Mouse (Mus musculus) inflammation-experienced regulatory T-cells, adult 16 weeks (primary cell): ENCODE results near the gene Eif4h. TPM values are rescaled to one million over a fixed set of nuclear protein-coding genes. Genes with fewer than 3 reads are reported as not detected.

ENCODE experiments used
- polyA plus RNA-seq: library from polyadenylated mRNA; unstranded; fragments of 100-300 nt; shearing (Covaris generic); gene quantifications from one replicate; pipeline ENCODE4 v1.2.1, GENCODE M21; 2017

Eif4h gene
- 313 TPM for polyA plus RNA-seq

DNA sequence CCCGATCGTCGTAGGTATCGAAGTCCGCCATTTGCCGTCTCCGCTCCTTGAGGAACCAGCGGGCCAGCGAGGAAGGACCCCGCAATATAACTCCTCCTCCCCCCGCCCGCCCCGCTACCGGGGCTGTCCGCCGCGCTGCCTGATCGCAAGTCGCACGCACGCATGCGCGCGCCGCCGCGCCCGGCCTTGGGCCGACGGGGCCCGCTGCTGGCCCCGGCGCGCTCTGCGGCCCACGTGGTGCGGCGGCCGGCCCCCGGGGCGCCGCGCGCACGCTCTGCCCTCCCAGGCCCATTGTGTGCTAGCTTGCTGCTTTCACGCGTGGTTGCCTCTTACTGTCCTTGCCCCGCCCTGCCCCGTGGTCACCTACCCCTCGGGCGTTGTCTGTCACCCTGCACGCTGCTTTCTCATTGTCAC, at the start of gene Eif4h:
Gene Eif4h, minus strand, starts transcription at position 222 of the 414 bp plus-strand sequence.

DNA sequence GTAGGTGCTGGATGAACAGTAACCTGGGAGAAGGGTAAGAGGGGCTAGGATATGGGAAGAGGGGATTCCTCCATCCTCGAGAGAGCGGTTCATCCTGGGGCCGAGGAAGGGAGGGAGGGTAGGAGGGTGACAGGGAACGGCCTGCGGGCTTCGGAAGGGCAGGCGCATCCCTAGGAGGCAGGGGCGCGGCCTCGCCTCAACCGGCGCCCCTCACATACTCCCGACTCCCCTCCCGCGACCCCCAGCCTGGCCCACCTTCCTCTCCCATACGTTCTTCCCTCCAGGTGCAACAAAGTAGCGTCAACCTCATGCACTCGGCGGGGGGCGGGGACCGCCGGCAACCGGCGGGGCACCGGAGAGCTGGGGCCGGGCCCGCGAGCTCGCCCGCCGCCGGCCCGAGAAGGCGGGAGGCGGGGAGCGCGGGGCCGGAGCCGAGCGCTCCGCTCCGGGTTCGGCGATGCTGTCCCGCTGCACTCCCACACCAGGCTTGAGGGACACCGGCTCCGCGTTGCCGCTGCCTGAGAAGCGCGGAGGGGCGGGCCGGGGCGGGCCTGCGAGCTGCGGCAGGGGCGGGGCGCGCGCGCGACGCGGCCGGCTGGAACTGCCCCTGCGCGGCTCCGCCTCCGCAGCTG, 48.9 kb upstream of the Eif4h start, which contains the start of gene Limk1:
Gene Limk1, minus strand, starts transcription at position 513 of the 632 bp plus-strand sequence.

DNA sequence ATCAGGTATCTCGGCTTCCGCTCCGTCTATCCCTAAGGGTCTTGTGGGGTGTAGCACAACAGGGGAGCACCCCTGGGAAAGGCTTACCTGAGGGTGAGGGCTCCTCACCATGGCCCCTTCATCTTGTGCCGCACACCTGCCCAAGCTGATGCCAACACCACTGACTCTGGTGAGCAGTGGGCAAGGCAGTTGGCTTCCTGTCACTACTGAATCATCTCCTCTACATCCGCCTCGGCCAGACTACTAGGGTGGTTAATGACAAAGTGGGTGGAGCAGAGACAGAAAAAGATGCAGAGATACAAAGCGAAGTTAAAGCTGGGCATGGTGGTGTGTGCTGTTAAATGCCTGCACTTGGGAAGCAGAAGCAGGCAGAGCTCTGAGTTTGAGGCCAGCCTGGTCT, 24.5 kb downstream of the Eif4h start, which contains the start of gene Lat2:
Gene Lat2, minus strand, starts transcription at position 224 of the 400 bp plus-strand sequence.

DNA sequence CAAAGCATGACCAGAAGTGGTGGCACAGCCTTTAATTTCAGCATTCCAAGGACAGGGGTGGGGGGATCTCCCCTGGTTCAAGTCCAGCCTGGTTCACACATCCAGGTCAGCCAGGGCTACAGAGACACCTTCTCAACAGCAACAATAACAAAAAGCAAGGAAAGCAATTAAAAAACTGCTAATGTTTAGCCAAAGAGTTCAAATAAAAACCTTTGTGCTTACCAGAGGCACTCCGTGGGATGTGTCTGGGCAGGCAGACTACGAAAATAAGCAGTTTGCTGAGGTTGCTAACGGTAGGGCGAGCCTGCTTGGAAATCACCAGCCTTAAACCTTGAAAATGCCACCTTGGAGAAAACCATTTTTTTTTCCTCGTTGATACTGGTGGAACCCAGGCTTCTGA, 58.1 kb downstream of the Eif4h start, which contains the start of gene Rfc2:
Gene Rfc2, plus strand, starts transcription at position 221 of the 400 bp plus-strand sequence.

Other genes starting within 250 kb of the Eif4h start
- 10.8 TPM for gene Gtf2ird1, start 182.8 kb downstream of the Eif4h start, polyA plus RNA-seq
- gene Clip2, start 87.1 kb downstream of the Eif4h start, polyA plus RNA-seq = 2.5 TPM
- not detected for gene Syna, start 79.3 kb downstream of the Eif4h start, polyA plus RNA-seq
- gene Rfc2, start 58.1 kb downstream of the Eif4h start, polyA plus RNA-seq = 211 TPM
- 7.0 TPM for gene Lat2, start 24.5 kb downstream of the Eif4h start, polyA plus RNA-seq
- 15.2 TPM for gene Limk1, start 49.1 kb upstream of the Eif4h start, polyA plus RNA-seq
- not detected for gene Eln, start 107.8 kb upstream of the Eif4h start, polyA plus RNA-seq